Mouse (Mus musculus) MEL (cell line): ENCODE results near the gene Pde1a. TPM values are rescaled to one million over a fixed set of nuclear protein-coding genes. Genes with fewer than 3 reads are reported as not detected.

ENCODE experiments used
- DNase-seq: peaks from one replicate; pipeline ENCODE4 v3.0.0; 2011; ENCODE audit warnings: low read depth, low spot score
- H3K27ac ChIP-seq: 2 replicates; pipeline ENCODE4 v1.5.1; 2012; ENCODE audit warnings: low read depth, mild to moderate bottlenecking, control low read depth, low read length, moderate library complexity; ENCODE audit not compliant: control insufficient read depth
- H3K27me3 ChIP-seq, 2 experiments: fragments of 150-350 bp in 1 of 2; sonication (generic) in 1 of 2; 2 replicates each; pipeline ENCODE4 v1.6.1; 2012; ENCODE audit warnings: low read length in 2 of 2, mild to moderate bottlenecking in 2 of 2, improper control_type of control experiment in 1 of 2, moderate library complexity in 1 of 2; ENCODE audit not compliant: insufficient read depth in 2 of 2, control insufficient read depth in 1 of 2
- H3K36me3 ChIP-seq, 2 experiments: 2 replicates each; pipeline ENCODE4 v1.6.1; 2012 to 2014; ENCODE audit warnings: low read length in 2 of 2, improper control_type of control experiment in 1 of 2, inconsistent platforms in 1 of 2, mild to moderate bottlenecking in 1 of 2; ENCODE audit not compliant: insufficient read depth in 2 of 2, control insufficient read depth in 1 of 2
- H3K4me1 ChIP-seq, 2 experiments: fragments of 150-350 bp in 1 of 2; sonication (generic) in 1 of 2; 2 replicates each; pipeline ENCODE4 v1.6.1; 2012; ENCODE audit warnings: low read length in 2 of 2, improper control_type of control experiment in 1 of 2, mild to moderate bottlenecking in 1 of 2; ENCODE audit not compliant: insufficient read depth in 2 of 2, control insufficient read depth in 1 of 2
- H3K4me3 ChIP-seq, 2 experiments: fragments of 150-350 bp in 1 of 2; sonication (generic) in 1 of 2; 2 replicates each; pipeline ENCODE4 v1.5.1; 2012; ENCODE audit warnings: low read depth in 2 of 2, low read length in 2 of 2, mild to moderate bottlenecking in 2 of 2, moderate library complexity in 2 of 2, control low read depth in 1 of 2, improper control_type of control experiment in 1 of 2; ENCODE audit not compliant: control insufficient read depth in 1 of 2, insufficient read depth in 1 of 2
- H3K79me2 ChIP-seq: 2 replicates; pipeline ENCODE4 v1.6.1; 2012; ENCODE audit warnings: mild to moderate bottlenecking, low read length, moderate library complexity; ENCODE audit not compliant: control insufficient read depth, poor library complexity, insufficient read depth
- H3K9ac ChIP-seq: 2 replicates; pipeline ENCODE4 v1.6.1; 2012; ENCODE audit warnings: low read depth, mild to moderate bottlenecking, control low read depth, low read length, moderate library complexity; ENCODE audit not compliant: control insufficient read depth, poor library complexity, severe bottlenecking
- H3K9me3 ChIP-seq: fragments of 150-350 bp; sonication (generic); replicated peaks from 2 replicates; pipeline ENCODE4 v1.6.1; 2012; ENCODE audit warnings: mild to moderate bottlenecking, low read length, improper control_type of control experiment, moderate library complexity; ENCODE audit not compliant: insufficient read depth
- CHD1 ChIP-seq: IDR thresholded peaks from 2 replicates; pipeline ENCODE4 v1.6.1; 2012; ENCODE audit warnings: low read depth, mild to moderate bottlenecking, inconsistent platforms, low read length, improper control_type of control experiment
- CTCF ChIP-seq, 3 experiments: IDR thresholded peaks in 2 of 3; conservative IDR thresholded peaks in 1 of 3; 2 replicates each; pipeline ENCODE4 v1.5.1; 2011 to 2012; ENCODE audit warnings: low read length in 3 of 3, low read depth in 2 of 3, mild to moderate bottlenecking in 2 of 3, improper control_type of control experiment in 1 of 3, inconsistent platforms in 1 of 3, mixed read lengths in 1 of 3, moderate library complexity in 1 of 3; ENCODE audit not compliant: control insufficient read depth in 1 of 3, insufficient read depth in 1 of 3, poor library complexity in 1 of 3, severe bottlenecking in 1 of 3
- E2F4 ChIP-seq: IDR thresholded peaks from 2 replicates; pipeline ENCODE4 v1.6.1; 2011; ENCODE audit warnings: low read depth, low read length, improper control_type of control experiment, borderline replicate concordance
- ETS1 ChIP-seq: IDR thresholded peaks from 2 replicates; pipeline ENCODE4 v1.6.1; 2012; ENCODE audit warnings: low read depth, mild to moderate bottlenecking, inconsistent platforms, low read length, improper control_type of control experiment, moderate library complexity
- GABPA ChIP-seq: IDR thresholded peaks from 2 replicates; pipeline ENCODE4 v1.6.1; 2012; ENCODE audit warnings: low read depth, mild to moderate bottlenecking, inconsistent platforms, low read length, improper control_type of control experiment, moderate library complexity
- GATA1 ChIP-seq: IDR thresholded peaks from 2 replicates; pipeline ENCODE4 v1.6.1; 2011; ENCODE audit warnings: low read depth, low read length, improper control_type of control experiment
- HCFC1 ChIP-seq: IDR thresholded peaks from 2 replicates; pipeline ENCODE4 v1.6.1; 2012; ENCODE audit warnings: low read depth, mild to moderate bottlenecking, inconsistent platforms, low read length, improper control_type of control experiment, moderate library complexity
- KAT2A ChIP-seq: conservative IDR thresholded peaks from 2 replicates; pipeline ENCODE4 v1.6.1; 2012; ENCODE audit warnings: low read depth, low read length, improper control_type of control experiment, inconsistent platforms
- MAFK ChIP-seq: IDR thresholded peaks from 2 replicates; pipeline ENCODE4 v1.6.1; 2011; ENCODE audit warnings: low read depth, mild to moderate bottlenecking, low read length, improper control_type of control experiment, borderline replicate concordance
- MEF2A ChIP-seq: IDR thresholded peaks from 2 replicates; pipeline ENCODE4 v1.6.1; 2014; ENCODE audit warnings: low read depth, mild to moderate bottlenecking, inconsistent platforms, low read length, improper control_type of control experiment; ENCODE audit not compliant: poor library complexity, insufficient replicate concordance, severe bottlenecking; ENCODE audit errors: extremely low read depth
- MXI1 ChIP-seq: IDR thresholded peaks from 2 replicates; pipeline ENCODE4 v1.6.1; 2011; ENCODE audit warnings: mild to moderate bottlenecking, low read depth, low read length, improper control_type of control experiment
- MYC ChIP-seq: IDR thresholded peaks from 2 replicates; pipeline ENCODE4 v1.6.1; 2011; ENCODE audit warnings: low read depth, mild to moderate bottlenecking, low read length, improper control_type of control experiment, moderate library complexity
- NELFE ChIP-seq: IDR thresholded peaks from 2 replicates; pipeline ENCODE4 v1.6.1; 2011; ENCODE audit warnings: low read depth, low read length, improper control_type of control experiment
- NRF1 ChIP-seq: IDR thresholded peaks from 2 replicates; pipeline ENCODE4 v1.6.1; 2014; ENCODE audit warnings: low read depth, mild to moderate bottlenecking, inconsistent platforms, low read length, improper control_type of control experiment, moderate library complexity; ENCODE audit not compliant: poor library complexity, insufficient read depth, severe bottlenecking
- SIN3A ChIP-seq: IDR thresholded peaks from 2 replicates; pipeline ENCODE4 v1.6.1; 2012; ENCODE audit warnings: low read length, improper control_type of control experiment, inconsistent platforms
- TAL1 ChIP-seq: IDR thresholded peaks from 2 replicates; pipeline ENCODE4 v1.6.1; 2012; ENCODE audit warnings: mild to moderate bottlenecking, inconsistent platforms, low read length, moderate library complexity, mixed read lengths
- TBP ChIP-seq: IDR thresholded peaks from 2 replicates; pipeline ENCODE4 v1.8.0; 2011; ENCODE audit warnings: low read depth, low read length, improper control_type of control experiment
- USF2 ChIP-seq, 2 experiments: IDR thresholded peaks; 2 replicates each; pipeline ENCODE4 v1.6.1; 2011 to 2012; ENCODE audit warnings: improper control_type of control experiment in 2 of 2, low read length in 2 of 2, borderline replicate concordance in 1 of 2, inconsistent platforms in 1 of 2, low read depth in 1 of 2, mild to moderate bottlenecking in 1 of 2; ENCODE audit not compliant: insufficient read depth in 1 of 2
- ZMIZ1 ChIP-seq: IDR thresholded peaks from 2 replicates; pipeline ENCODE4 v1.6.1; 2012; ENCODE audit warnings: low read depth, mild to moderate bottlenecking, inconsistent platforms, low read length, improper control_type of control experiment, moderate library complexity
- polyA plus RNA-seq, 2 experiments: library from polyadenylated mRNA; stranded (reverse) in 1 of 2; unstranded in 1 of 2; fragments of >175 nt in 1 of 2; fragments of >200 nt in 1 of 2; gene quantifications; 2 replicates each; pipeline versions ENCODE4 v1.2.1 to v1.2.4; 2012; ENCODE audit warnings: low replicate concordance in 2 of 2, low read depth in 1 of 2; ENCODE audit not compliant: insufficient read length in 2 of 2, insufficient read depth in 1 of 2, missing spikeins in 1 of 2
- total RNA-seq: library from RNA; depleted of rRNA; stranded (reverse); fragments of 300-350 nt; gene quantifications from 2 replicates; pipeline ENCODE4 v1.2.3, GENCODE M21; 2012

The Pde1a gene
- total and polyA plus RNA-seq, 3 experiments = not detected

- Histone ChIP-seq H3K27ac (no peak overlapping the region), H3K79me2 (no peaks in the 10 kb centered on the region), H3K4me1 (no peaks in the 10 kb centered on the region), H3K36me3 (no peaks in the 10 kb centered on the region), H3K9ac (no peak overlapping the region), H3K4me3 (no peak overlapping the region), H3K27me3 (no peaks in the 10 kb centered on the region), H3K9me3 (no peaks in the 10 kb centered on the region)
- no peak for DNase-seq
- no peak for TF ChIP-seq MYC
- TF ChIP-seq HCFC1 = no peak
- TF ChIP-seq NRF1 = no peak
- no peak for TF ChIP-seq CHD1
- TF ChIP-seq SIN3A = no peak
- no peak for TF ChIP-seq NELFE
- TF ChIP-seq MEF2A = no peak
- TF ChIP-seq USF2 (IDR thresholded peaks at IDR 0.05; ENCODE audit: borderline replicate concordance in 1 of 2, insufficient read depth in 1 of 2, low read depth in 1 of 2, low read length in 2 of 2) = no peak
- TF ChIP-seq GATA1 = no peak
- TF ChIP-seq ZMIZ1 = no peak
- no peak for TF ChIP-seq TAL1
- TF ChIP-seq TBP = no peak
- no peak for TF ChIP-seq E2F4
- no peak for TF ChIP-seq ETS1
- no peak for TF ChIP-seq MXI1
- TF ChIP-seq KAT2A = no peak
- no peak for TF ChIP-seq CTCF (IDR thresholded peaks at IDR 0.05 in 2 of 3, conservative IDR thresholded peaks at IDR 0.05 in 1 of 3; ENCODE audit: control insufficient read depth in 1 of 3, insufficient read depth in 1 of 3, low read depth in 2 of 3, low read length in 3 of 3, poor library complexity in 1 of 3, severe bottlenecking in 1 of 3)
- TF ChIP-seq GABPA = no peak
- no peak for TF ChIP-seq MAFK
Measured at GRCm38 (mm10) chr2:80046751-80047513, 82.3 kb downstream of the Pde1a start.
